Mouse (Mus musculus) stomach, embryonic 15.5 days (tissue): ENCODE data around the gene Zbtb41. TPM values are rescaled to one million over a fixed set of nuclear protein-coding genes. Genes with fewer than 3 reads are reported as not detected.
"Not testable (repeated sequence)": the region's sequence is repeated elsewhere in the genome, so short reads cannot be mapped to it uniquely, and the experiment has no call there.

Source experiments
- ATAC-seq: fragments of 200-750 bp; cut with Nextera tagmentation; 2 replicates; pipeline ENCODE4 v1.8.0; 2017; ENCODE audit warnings: low read depth, moderate number of reproducible peaks, moderate TSS enrichment; ENCODE audit not compliant: insufficient read depth, low FRiP score
- H3K27ac ChIP-seq: fragments of 300-500 bp; sonication (generic); 2 replicates; pipeline ENCODE4 v1.5.1; 2015; ENCODE audit warnings: mild to moderate bottlenecking, inconsistent platforms
- H3K27me3 ChIP-seq: fragments of 300-500 bp; sonication (generic); replicated peaks from 2 replicates; pipeline ENCODE4 v1.6.1; 2015; ENCODE audit warnings: inconsistent platforms
- H3K36me3 ChIP-seq: fragments of 300-500 bp; sonication (generic); 2 replicates; pipeline ENCODE4 v1.6.1; 2015; ENCODE audit warnings: inconsistent platforms
- H3K4me1 ChIP-seq: fragments of 300-500 bp; sonication (generic); 2 replicates; pipeline ENCODE4 v1.6.1; 2015; ENCODE audit warnings: inconsistent platforms
- H3K4me2 ChIP-seq: fragments of 300-500 bp; sonication (generic); 2 replicates; pipeline ENCODE4 v1.6.1; 2015; ENCODE audit warnings: mild to moderate bottlenecking, inconsistent platforms
- H3K4me3 ChIP-seq: fragments of 300-500 bp; sonication (generic); replicated peaks from 2 replicates; pipeline ENCODE4 v1.5.1; 2015; ENCODE audit warnings: inconsistent platforms
- H3K9ac ChIP-seq: fragments of 300-500 bp; sonication (generic); 2 replicates; pipeline ENCODE4 v1.6.1; 2015; ENCODE audit warnings: inconsistent platforms
- H3K9me3 ChIP-seq: fragments of 300-500 bp; sonication (generic); 2 replicates; pipeline ENCODE4 v1.6.1; 2016; ENCODE audit warnings: inconsistent platforms
- WGBS: fragments of 180-500 bp; shearing (Covaris S2); methylation state at CpG from one replicate; pipeline ENCODE4 v1.1.7; 2015; 5-methylcytosine and 5-hydroxymethylcytosine counted together
- polyA plus RNA-seq: library from polyadenylated mRNA; unstranded; fragments of >200 nt; fragmentation: Nextera tagmentation; extraction: Ambion mirVana; gene quantifications from 2 replicates; pipeline ENCODE4 v1.2.1, GENCODE M21; 2015

The Zbtb41 gene
- polyA plus RNA-seq, 1 experiment from 2014 or later = 7.8 TPM

DNA sequence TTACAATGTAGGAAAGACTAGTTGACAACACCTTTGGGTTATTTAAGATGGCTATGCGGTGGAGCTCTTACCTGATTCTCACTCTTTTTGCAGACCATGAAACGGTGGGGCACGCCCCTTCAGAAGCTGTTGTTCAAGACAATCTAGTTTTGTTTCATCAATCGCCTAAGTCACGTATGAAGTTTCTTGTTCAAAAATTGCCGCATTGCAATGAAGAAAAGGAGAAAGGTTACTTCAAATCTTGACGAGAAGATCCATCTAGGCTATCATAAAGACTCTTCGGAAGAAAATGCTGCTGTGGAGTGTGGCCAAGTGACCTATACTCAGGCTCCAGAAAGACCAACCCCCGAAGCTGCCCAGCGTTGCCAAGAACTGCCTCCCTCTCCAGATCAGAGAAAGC lies 853 bp downstream of the Zbtb41 start:
- no peaks in the 10 kb centered on the region for H3K27me3 ChIP-seq
- H3K36me3 ChIP-seq = no peaks in the 10 kb centered on the region
- peak overlapping the region; percentile 88 for H3K27ac ChIP-seq
- peak overlapping the region; percentile 78 for H3K4me3 ChIP-seq
- H3K9ac ChIP-seq = no peak overlapping the region; the same call in 1 of the 2 replicates
- peak overlapping the region; percentile 65 for H3K4me2 ChIP-seq
- peaks cover 22% of the 10 kb centered on the region for H3K4me1 ChIP-seq
- no peak for ATAC-seq
- no peaks in the 10 kb centered on the region for H3K9me3 ChIP-seq
- 11% methylated on average over 10 of the region's 10 CpGs for WGBS

DNA sequence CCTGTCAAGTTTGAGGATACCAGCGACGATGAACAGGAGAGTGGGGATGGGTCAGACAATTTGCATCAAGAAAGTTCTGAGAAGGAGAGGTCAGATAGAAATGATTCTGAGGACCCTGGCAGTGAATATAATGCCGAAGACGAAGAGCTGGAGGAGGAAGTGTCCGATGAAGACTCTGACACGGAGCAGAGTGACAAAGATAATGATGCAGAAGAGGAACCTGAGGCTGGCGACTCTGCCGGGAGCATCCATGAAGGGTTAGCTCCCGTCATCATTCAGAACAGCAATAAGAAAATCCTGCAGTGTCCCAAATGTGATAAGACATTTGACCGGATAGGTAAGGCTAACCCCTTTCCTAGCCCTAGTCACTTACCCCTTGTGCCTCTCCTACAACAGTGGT lies 1.8 kb downstream of the Zbtb41 start:
- WGBS = 48% methylated on average over 10 of the region's 10 CpGs
- H3K4me2 ChIP-seq = peak overlapping the region; percentile 65
- peaks cover under 1% of the 10 kb centered on the region for H3K36me3 ChIP-seq
- H3K4me1 ChIP-seq = peaks cover 22% of the 10 kb centered on the region
- H3K4me3 ChIP-seq = peak overlapping the region; percentile 78
- no peaks in the 10 kb centered on the region for H3K9me3 ChIP-seq
- no peak for ATAC-seq
- no peak overlapping the region for H3K27ac ChIP-seq
- no peak overlapping the region for H3K9ac ChIP-seq
- H3K27me3 ChIP-seq = no peaks in the 10 kb centered on the region

DNA sequence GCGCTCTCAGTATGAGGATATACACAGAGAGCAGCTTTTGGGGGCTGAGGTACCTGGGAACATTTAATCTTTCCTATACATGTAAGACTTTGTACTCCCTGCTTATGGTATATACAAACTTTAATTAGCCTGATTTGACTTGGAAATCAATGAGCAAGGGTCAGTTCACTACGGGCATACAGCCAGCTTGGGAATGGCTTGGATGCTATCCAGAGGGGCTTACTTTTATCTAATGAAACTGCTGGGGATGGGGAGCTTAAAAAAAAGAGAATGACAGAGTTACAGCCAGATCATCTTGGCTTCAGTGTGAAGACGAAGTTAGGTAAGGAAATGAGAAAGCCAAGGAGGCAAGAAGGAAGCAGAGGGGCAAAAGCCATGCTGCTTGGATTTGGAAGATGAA lies 2.9 kb downstream of the Zbtb41 start:
- Histone ChIP-seq H3K27me3 (no peaks in the 10 kb centered on the region), H3K4me2 (peak overlapping the region; percentile 44), H3K9me3 (no peaks in the 10 kb centered on the region), H3K4me1 (peaks cover 22% of the 10 kb centered on the region), H3K9ac (no peak overlapping the region), H3K4me3 (peak overlapping the region; percentile 21), H3K36me3 (peaks cover 9% of the 10 kb centered on the region), H3K27ac (no peak overlapping the region)
- WGBS = 38% methylated on average over 3 of the region's 3 CpGs
- ATAC-seq = no peak

DNA sequence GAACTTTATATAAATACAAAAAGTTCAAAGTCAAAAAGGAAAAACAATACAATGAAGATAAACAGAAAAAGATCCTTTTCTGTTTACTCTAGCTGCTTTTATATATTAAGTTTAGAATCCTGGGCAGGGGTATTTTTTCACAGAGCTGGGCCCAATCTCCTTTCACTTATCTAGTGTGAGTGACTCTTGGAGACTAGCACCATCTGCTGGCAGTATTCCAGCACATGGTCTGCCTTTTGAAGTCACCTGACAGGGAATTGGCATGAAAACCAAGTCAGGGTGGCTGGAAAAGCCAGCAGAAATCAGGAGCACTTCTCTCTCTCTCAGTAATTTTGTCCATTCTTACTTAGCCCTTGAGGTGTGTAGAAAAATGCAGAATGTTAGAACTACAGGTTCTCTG lies 16.3 kb downstream of the Zbtb41 start:
- H3K4me1 ChIP-seq = no peaks in the 10 kb centered on the region
- no peak overlapping the region for H3K4me2 ChIP-seq
- no peaks in the 10 kb centered on the region for H3K9me3 ChIP-seq
- H3K4me3 ChIP-seq = no peak overlapping the region
- no peak overlapping the region for H3K9ac ChIP-seq
- peaks cover 4% of the 10 kb centered on the region; the same call in 1 of the 2 replicates for H3K36me3 ChIP-seq
- no peak for ATAC-seq
- H3K27ac ChIP-seq = no peak overlapping the region
- H3K27me3 ChIP-seq = no peaks in the 10 kb centered on the region

DNA sequence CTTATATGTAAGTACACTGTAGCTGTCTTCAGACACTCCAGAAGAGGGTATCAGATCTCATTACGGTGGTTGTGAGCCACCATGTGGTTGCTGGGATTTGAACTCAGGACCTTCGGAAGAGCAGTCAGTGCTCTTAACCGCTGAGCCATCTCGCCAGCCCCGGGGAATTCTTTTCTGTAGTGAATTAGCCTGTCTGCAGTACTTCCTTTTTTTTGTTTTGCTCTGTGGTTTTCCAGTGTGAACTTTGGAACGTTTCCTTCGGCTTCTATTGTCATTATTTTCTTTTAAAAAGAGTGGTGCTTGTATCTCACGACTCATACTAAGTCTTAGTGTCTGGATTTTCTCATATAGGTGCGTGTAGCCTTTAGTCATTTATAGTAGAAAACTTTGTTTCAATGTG lies 21.0 kb downstream of the Zbtb41 start:
- ATAC-seq, H3K4me2 ChIP-seq, H3K27me3 ChIP-seq, H3K27ac ChIP-seq, H3K9ac ChIP-seq, H3K4me1 ChIP-seq, H3K9me3 ChIP-seq, H3K4me3 ChIP-seq, H3K36me3 ChIP-seq: not testable (repeated sequence)
- WGBS = 80% methylated on average over 9 of the region's 9 CpGs

DNA sequence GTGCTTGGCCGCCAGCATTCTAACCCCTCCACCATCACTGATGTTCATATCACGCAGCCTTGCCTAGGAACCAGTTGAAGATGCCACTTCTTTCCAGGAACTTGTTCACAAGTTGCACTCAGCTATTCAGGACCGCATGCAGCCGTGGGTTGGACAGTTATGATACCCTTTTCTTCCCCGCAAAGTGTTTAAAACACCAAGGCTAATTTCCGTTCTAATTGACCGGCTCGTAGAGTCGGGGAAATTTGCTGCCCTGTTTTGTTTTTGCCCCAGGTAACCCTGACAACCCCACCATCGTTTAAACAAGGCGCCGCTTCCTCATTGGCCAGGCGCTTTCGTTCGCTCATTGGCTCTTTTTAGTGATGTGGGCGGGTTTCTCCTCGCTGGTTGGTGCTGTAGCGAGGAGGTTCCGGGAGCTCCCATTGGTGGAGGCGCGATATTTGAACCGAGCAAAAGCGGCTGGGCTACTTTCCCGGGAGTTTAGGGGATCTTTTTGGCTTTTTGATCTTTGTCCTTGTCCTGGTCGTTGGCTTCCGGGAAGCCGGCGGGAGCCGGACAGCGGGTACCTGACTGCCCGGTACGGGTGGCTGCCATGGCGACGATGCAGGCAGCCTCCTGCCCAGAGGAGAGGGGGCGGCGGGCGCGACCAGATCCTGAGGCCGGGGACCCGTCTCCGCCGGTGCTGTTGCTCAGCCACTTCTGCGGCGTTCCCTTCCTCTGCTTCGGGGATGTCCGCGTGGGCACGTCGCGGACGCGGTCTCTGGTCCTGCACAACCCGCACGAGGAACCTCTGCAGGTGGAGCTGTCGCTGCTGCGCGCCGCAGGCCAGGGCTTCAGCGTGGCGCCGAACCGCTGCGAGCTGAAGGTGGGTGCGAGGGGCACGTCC lies 32.5 kb downstream of the Zbtb41 start, which contains the start of gene Aspm:
Gene Aspm (plus strand): TSS at position 433 of the 886 bp plus-strand sequence.
- H3K4me2 ChIP-seq = peak within 1 kb of the TSS; percentile 93
- H3K9me3 ChIP-seq = no peaks in the 10 kb centered on the region
- 0 out of 2 replicates have a peak, but pooled peaks cover 4% of the 10 kb centered on the region for H3K4me1 ChIP-seq
- WGBS = under 1% methylated on average over 52 of the region's 65 CpGs
- peak within 1 kb of the TSS; percentile 50 for H3K9ac ChIP-seq
- H3K4me3 ChIP-seq = peak within 1 kb of the TSS; percentile 85
- no peaks in the 10 kb centered on the region for H3K27me3 ChIP-seq
- peak within 1 kb of the TSS; percentile 63 for H3K27ac ChIP-seq
- H3K36me3 ChIP-seq = no peaks in the 10 kb centered on the region
- peak; percentile 100 for ATAC-seq

DNA sequence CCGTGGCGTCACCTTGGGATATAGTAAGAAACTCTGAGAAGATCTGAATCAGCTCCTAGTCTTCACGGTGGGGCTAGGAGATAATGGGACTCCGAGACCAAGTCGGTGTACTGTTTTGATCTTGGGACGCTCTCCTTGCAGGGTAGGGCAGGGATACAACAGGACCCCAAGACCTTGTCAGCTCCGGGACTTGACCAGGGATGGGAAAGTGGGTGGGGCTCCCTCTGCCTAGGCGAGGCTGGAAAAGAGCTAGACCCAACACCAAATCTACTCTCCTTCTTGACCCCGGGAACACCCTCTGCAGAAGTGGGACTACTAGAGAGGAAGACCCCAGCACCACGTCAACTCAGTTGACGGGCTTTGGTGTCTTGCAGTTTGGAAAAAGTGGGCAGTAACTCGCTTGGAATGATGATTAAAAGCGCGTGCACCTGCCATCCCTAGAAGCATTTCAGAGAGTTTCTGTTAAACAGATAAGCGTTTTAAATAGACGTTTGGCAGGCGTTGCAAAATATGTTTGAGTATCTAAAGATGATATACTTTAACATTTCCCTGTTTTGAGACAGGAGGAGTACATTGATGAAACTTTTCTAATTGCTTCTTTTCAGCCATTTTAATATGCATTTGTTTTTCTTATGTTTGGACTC lies 33.3 kb downstream of the Zbtb41 start:
- Histone ChIP-seq H3K9me3 (no peaks in the 10 kb centered on the region), H3K27ac (no peak overlapping the region), H3K36me3 (no peaks in the 10 kb centered on the region), H3K9ac (peak overlapping the region; percentile 50), H3K4me2 (peak overlapping the region; percentile 93), H3K4me3 (peak overlapping the region; percentile 85), H3K27me3 (no peaks in the 10 kb centered on the region), H3K4me1 (0 out of 2 replicates have a peak, but pooled peaks cover 4% of the 10 kb centered on the region)
- no peak for ATAC-seq
- WGBS = 1% methylated on average over 17 of the region's 17 CpGs

DNA sequence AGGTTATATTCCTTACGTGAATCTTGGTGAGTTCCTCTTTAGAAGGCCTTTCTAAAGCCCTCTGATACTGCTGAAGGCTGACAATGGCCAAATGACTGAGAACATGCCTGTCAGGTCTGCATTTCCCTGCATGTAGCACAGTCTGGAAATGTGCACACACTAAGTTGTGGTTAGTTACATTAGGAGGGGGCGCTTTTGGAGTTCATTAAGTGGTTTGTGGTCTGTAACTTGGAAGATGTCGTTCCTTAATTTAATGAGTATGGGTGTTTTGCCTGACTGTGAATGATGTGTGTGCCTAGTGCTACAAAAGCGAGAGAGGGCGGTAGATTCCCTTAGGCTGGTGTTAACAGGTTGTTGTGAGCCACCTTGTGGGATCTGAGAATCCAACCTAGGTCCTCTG lies 38.7 kb downstream of the Zbtb41 start:
- no peak overlapping the region for H3K4me2 ChIP-seq
- H3K4me1 ChIP-seq = 0 out of 2 replicates have a peak, but pooled peaks cover 4% of the 10 kb centered on the region
- H3K9ac ChIP-seq = no peak overlapping the region
- WGBS = 89% methylated on average over 5 of the region's 5 CpGs
- no peaks in the 10 kb centered on the region for H3K9me3 ChIP-seq
- no peak for ATAC-seq
- no peaks in the 10 kb centered on the region for H3K27me3 ChIP-seq
- no peak overlapping the region for H3K4me3 ChIP-seq
- peaks cover 6% of the 10 kb centered on the region; the same call in 1 of the 2 replicates for H3K36me3 ChIP-seq
- no peak overlapping the region for H3K27ac ChIP-seq

DNA sequence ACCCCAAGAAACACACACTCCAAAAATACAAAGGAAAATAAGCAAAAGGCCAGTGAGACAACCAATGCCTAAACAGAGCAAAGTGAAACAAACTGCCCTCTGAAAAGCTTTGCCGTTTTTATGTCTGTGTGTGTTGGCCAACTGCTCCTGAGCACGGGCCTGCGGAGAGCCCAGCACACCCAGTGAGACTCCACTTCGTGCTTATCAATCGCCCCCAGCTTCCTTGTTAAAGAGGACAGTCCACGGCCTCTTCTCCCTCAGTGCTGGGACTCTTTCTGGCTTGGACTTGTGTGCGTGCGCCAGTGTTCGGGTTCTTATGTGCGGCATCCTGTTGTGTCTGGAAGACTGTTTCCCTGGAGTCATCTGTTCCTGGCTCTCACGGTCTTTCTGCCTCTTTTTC lies 43.8 kb downstream of the Zbtb41 start:
- H3K36me3 ChIP-seq = peaks cover 26% of the 10 kb centered on the region

DNA sequence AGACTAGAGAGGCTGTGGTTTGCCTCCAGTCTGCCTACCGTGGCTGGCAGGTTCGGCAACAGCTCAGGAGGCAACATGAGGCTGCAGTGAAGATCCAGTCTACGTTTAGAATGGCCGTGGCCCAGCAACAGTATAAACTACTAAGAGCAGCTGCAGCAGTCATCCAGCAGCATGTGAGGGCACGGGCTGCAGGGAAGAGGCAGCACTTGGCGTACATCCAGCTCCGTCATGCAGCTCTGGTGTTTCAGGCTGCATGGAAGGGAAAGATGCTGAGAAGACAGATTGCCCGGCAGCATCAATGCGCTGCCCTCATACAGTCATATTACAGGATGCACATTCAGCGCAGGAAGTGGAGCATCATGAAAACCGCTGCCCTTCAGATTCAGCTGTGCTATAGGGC lies 56.8 kb downstream of the Zbtb41 start:
- peaks cover 27% of the 10 kb centered on the region for H3K36me3 ChIP-seq
- no peaks in the 10 kb centered on the region for H3K4me1 ChIP-seq
- no peak for ATAC-seq
- H3K4me3 ChIP-seq = no peak overlapping the region
- H3K27ac ChIP-seq = no peak overlapping the region
- no peak overlapping the region for H3K9ac ChIP-seq
- WGBS = 87% methylated on average over 11 of the region's 11 CpGs
- no peaks in the 10 kb centered on the region for H3K27me3 ChIP-seq
- H3K4me2 ChIP-seq = no peak overlapping the region
- no peaks in the 10 kb centered on the region for H3K9me3 ChIP-seq

More for the DNA sequence above, 43.8 kb downstream of the Zbtb41 start:
- no peaks in the 10 kb centered on the region for H3K27me3 ChIP-seq
- no peak overlapping the region for H3K27ac ChIP-seq
- no peak overlapping the region for H3K4me2 ChIP-seq
- no peak overlapping the region for H3K4me3 ChIP-seq
- no peaks in the 10 kb centered on the region for H3K9me3 ChIP-seq
- H3K4me1 ChIP-seq = no peaks in the 10 kb centered on the region
- no peak overlapping the region for H3K9ac ChIP-seq
- 92% methylated on average over 11 of the region's 11 CpGs for WGBS
- no peak for ATAC-seq

DNA sequence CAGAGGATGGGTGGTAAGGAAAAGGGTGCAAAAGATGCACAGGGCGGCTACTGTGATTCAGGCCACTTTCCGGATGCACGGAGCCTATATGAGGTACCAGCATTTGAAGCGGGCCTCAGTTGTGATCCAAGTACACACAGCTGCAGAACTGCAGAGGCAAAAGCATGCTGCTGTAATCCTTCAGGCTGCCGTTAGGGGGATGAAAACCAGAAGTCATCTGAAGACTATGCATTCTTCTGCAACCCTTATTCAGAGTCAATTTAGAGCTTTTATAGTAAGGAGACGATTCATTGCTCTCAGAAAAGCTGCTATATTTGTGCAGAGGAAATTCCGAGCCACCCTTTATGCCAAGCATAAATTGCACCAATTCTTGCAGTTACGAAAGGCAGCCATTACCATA lies 58.2 kb downstream of the Zbtb41 start:
- 88% methylated on average over 8 of the region's 8 CpGs for WGBS
- H3K4me2 ChIP-seq = no peak overlapping the region
- H3K27me3 ChIP-seq = no peaks in the 10 kb centered on the region
- peaks cover 25% of the 10 kb centered on the region for H3K36me3 ChIP-seq
- no peak overlapping the region for H3K27ac ChIP-seq
- H3K4me1 ChIP-seq = no peaks in the 10 kb centered on the region
- no peak for ATAC-seq
- H3K9me3 ChIP-seq = no peaks in the 10 kb centered on the region
- H3K9ac ChIP-seq = no peak overlapping the region
- H3K4me3 ChIP-seq = no peak overlapping the region

DNA sequence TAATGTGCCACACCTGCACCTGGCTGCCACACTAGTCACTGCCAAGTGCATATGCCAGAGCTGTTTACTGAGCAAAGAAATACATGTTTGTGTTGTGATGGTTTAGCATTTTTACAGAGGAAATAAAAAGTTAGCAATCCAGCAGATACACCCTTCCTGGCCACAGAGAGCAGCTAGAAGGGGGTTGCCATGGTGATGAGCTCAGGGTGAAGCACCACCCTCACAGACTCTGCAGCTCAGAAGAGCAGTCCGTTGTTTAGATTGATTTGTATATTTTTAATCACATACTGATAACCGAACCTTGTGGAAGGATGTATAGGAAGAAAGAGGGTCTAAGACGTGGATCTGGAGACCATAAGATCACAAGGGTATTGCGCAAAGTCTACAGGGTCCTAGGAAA lies 59.1 kb downstream of the Zbtb41 start:
- Histone ChIP-seq H3K9me3 (no peaks in the 10 kb centered on the region), H3K9ac (no peak overlapping the region), H3K4me1 (no peaks in the 10 kb centered on the region), H3K36me3 (peaks cover 25% of the 10 kb centered on the region), H3K27ac (no peak overlapping the region), H3K27me3 (no peaks in the 10 kb centered on the region), H3K4me2 (no peak overlapping the region), H3K4me3 (no peak overlapping the region)
- no peak for ATAC-seq
- WGBS = 75% methylated on average over 4 of the region's 4 CpGs
